Mouse (Mus musculus) lung, postnatal 0 days (tissue): ENCODE results near the gene Gm20517. TPM values are rescaled to one million over a fixed set of nuclear protein-coding genes. Genes with fewer than 3 reads are reported as not detected.

ENCODE experiments used
- ATAC-seq: fragments of 200-750 bp; cut with Nextera tagmentation; 2 replicates; pipeline ENCODE4 v1.8.0; 2017; ENCODE audit warnings: moderate library complexity
- DNase-seq: peaks from one replicate; pipeline ENCODE4 v3.0.0-alpha.2; 2016; ENCODE audit warnings: low spot score
- H3K27ac ChIP-seq: fragments of 300-500 bp; sonication (generic); 2 replicates; pipeline ENCODE4 v1.5.1; 2014; ENCODE audit warnings: antibody characterized with exemption, mild to moderate bottlenecking, low read length, mixed read lengths
- H3K27me3 ChIP-seq: fragments of 300-500 bp; sonication (generic); replicated peaks from 2 replicates; pipeline ENCODE4 v1.6.1; 2014; ENCODE audit warnings: low read length, mixed read lengths; ENCODE audit not compliant: insufficient read depth
- H3K36me3 ChIP-seq: fragments of 300-500 bp; sonication (generic); 2 replicates; pipeline ENCODE4 v1.6.1; 2014; ENCODE audit warnings: low read length, mixed read lengths; ENCODE audit not compliant: insufficient read depth
- H3K4me1 ChIP-seq: fragments of 300-500 bp; sonication (generic); 2 replicates; pipeline ENCODE4 v1.6.1; 2014; ENCODE audit warnings: antibody characterized with exemption, low read depth, low read length, mixed read lengths; ENCODE audit not compliant: insufficient read depth
- H3K4me2 ChIP-seq: fragments of 300-500 bp; sonication (generic); replicated peaks from 2 replicates; pipeline ENCODE4 v1.6.1; 2014; ENCODE audit warnings: low read depth, mild to moderate bottlenecking, low read length, moderate library complexity, mixed read lengths
- H3K4me3 ChIP-seq: fragments of 300-500 bp; sonication (generic); 2 replicates; pipeline ENCODE4 v1.5.1; 2014; ENCODE audit warnings: low read depth, low read length
- H3K9ac ChIP-seq: fragments of 300-500 bp; sonication (generic); replicated peaks from 2 replicates; pipeline ENCODE4 v1.6.1; 2014; ENCODE audit warnings: low read depth, mild to moderate bottlenecking
- H3K9me3 ChIP-seq: fragments of 300-500 bp; sonication (generic); 2 replicates; pipeline ENCODE4 v1.6.1; 2016; ENCODE audit warnings: low read length, mixed read lengths
- CTCF ChIP-seq: IDR thresholded peaks from 2 replicates; pipeline ENCODE4 v1.5.1; 2016; ENCODE audit warnings: antibody characterized with exemption, mild to moderate bottlenecking
- EP300 ChIP-seq: IDR thresholded peaks from 2 replicates; pipeline ENCODE4 v1.6.1; 2016; ENCODE audit warnings: antibody characterized with exemption, mild to moderate bottlenecking, control low read depth
- WGBS: fragments of 180-500 bp; shearing (Covaris S2); extraction: QIAGEN DNeasy Blood & Tissue Kit; methylation state at CpG from one replicate; pipeline ENCODE4 v1.1.7; 2014; 5-methylcytosine and 5-hydroxymethylcytosine counted together
- polyA plus RNA-seq: library from polyadenylated mRNA; unstranded; fragments of >200 nt; fragmentation: Nextera tagmentation; extraction: Ambion mirVana; gene quantifications from 2 replicates; pipeline ENCODE4 v1.2.1, GENCODE M21; 2015

Gene Gm20517
- polyA plus RNA-seq, 1 experiment from 2014 or later = 1.4 TPM

- 0 out of 2 replicates have a peak, but pooled peaks cover 7% of the 10 kb centered on the region for H3K36me3 ChIP-seq
- H3K4me3 ChIP-seq = no peak overlapping the region
- no peak overlapping the region for H3K27ac ChIP-seq
- no peak for ATAC-seq
- H3K9ac ChIP-seq = no peak overlapping the region
- no peak for DNase-seq
- H3K27me3 ChIP-seq = no peaks in the 10 kb centered on the region
- WGBS = 82% methylated on average over 4 of the region's 4 CpGs
- H3K9me3 ChIP-seq = no peaks in the 10 kb centered on the region
- H3K4me1 ChIP-seq = no peaks in the 10 kb centered on the region
- H3K4me2 ChIP-seq = no peak overlapping the region
- TF ChIP-seq CTCF (no peak), EP300 (no peak)
These were observed 30.4 kb upstream of the Gm20517 start for GRCm38 (mm10) chr17:47580962-47581361.

DNA sequence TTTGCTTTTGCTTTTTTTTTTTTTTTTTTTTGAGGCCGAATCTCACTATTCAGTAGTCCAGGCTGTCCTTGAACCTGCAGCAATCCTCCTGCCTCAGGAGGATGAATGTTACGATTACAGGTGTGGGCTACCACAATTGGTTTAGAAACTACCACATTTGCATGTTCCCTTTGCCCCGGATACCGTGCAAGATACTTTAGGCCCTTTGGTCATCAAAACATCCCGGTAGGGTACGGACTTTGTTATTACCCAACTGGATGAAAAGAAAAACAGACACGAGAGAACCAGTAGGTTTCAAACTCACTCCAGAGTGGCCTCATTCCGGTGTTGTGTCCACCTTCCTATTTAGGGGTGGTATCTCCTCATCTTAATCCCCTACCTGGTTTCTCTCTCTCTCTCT lies 22.9 kb upstream of the Gm20517 start:
- Histone ChIP-seq H3K9ac (no peak overlapping the region), H3K27ac (no peak overlapping the region), H3K9me3 (no peaks in the 10 kb centered on the region), H3K36me3 (no peaks in the 10 kb centered on the region), H3K4me2 (no peak overlapping the region), H3K4me1 (no peaks in the 10 kb centered on the region), H3K27me3 (no peaks in the 10 kb centered on the region), H3K4me3 (no peak overlapping the region)
- TF ChIP-seq EP300 = no peak
- no peak for TF ChIP-seq CTCF
- 87% methylated on average over 8 of the region's 8 CpGs for WGBS
- no peak for ATAC-seq
- no peak for DNase-seq

GRCm38 (mm10) chr17:47591073-47591472 lies 20.3 kb upstream of the Gm20517 start:
- Histone ChIP-seq H3K4me2 (no peak overlapping the region), H3K27ac (no peak overlapping the region), H3K9ac (no peak overlapping the region)

DNA sequence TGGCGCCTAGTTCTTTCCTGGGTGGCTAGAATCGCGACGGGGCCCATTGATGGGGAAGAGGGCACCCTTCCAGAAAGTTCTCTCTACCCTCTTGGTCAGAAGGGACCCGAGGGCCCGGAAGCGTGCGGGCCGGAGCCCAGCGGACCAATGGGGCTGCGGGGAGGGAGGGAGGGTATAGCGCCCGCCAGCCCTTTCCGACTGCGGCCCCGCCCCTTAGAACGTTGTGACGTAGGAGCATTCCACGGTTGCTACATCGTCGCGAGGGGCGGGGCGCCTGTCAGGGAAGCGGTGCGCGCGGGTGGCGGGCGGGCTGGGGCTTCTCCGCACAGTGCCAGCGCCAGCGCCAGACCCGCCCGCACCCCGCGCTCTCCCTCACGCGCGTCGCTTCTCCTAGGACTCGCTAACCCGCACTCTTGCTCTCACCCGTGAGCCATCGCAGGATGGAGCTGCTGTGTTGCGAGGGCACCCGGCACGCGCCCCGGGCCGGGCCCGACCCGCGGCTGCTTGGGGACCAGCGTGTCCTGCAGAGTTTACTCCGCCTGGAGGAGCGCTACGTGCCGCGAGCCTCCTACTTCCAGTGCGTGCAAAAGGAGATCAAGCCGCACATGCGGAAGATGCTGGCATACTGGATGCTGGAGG lies 18.1 kb upstream of the Gm20517 start:
- WGBS = 2% methylated on average over 56 of the region's 63 CpGs
- H3K4me1 ChIP-seq = peaks cover 26% of the 10 kb centered on the region
- ATAC-seq = peak; percentile 89
- peak overlapping the region; percentile 72 for H3K9ac ChIP-seq
- H3K27me3 ChIP-seq = no peaks in the 10 kb centered on the region
- peak overlapping the region; percentile 91 for H3K4me2 ChIP-seq
- peak overlapping the region; percentile 94 for H3K27ac ChIP-seq
- H3K4me3 ChIP-seq = peak overlapping the region; percentile 76
- DNase-seq = peak; percentile 98
- TF ChIP-seq EP300 = peak; percentile 11; the same call in 1 of the 2 replicates
- peak; percentile 29 for TF ChIP-seq CTCF
- no peaks in the 10 kb centered on the region for H3K9me3 ChIP-seq
- no peaks in the 10 kb centered on the region for H3K36me3 ChIP-seq

More at GRCm38 (mm10) chr17:47591073-47591472, 20.3 kb upstream of the Gm20517 start:
- WGBS = 57% methylated on average over 3 of the region's 3 CpGs
- H3K27me3 ChIP-seq = no peaks in the 10 kb centered on the region
- H3K9me3 ChIP-seq = no peaks in the 10 kb centered on the region
- no peak for TF ChIP-seq CTCF
- TF ChIP-seq EP300 = no peak
- ATAC-seq (no peak), DNase-seq (no peak)
- peaks cover 9% of the 10 kb centered on the region for H3K4me1 ChIP-seq
- no peaks in the 10 kb centered on the region for H3K36me3 ChIP-seq
- no peak overlapping the region for H3K4me3 ChIP-seq

- peak overlapping the region; percentile 94 for H3K27ac ChIP-seq
- peak overlapping the region; percentile 91 for H3K4me2 ChIP-seq
- H3K4me1 ChIP-seq = peaks cover 26% of the 10 kb centered on the region
- WGBS = under 1% methylated on average over 13 of the region's 13 CpGs
- no peaks in the 10 kb centered on the region for H3K36me3 ChIP-seq
- no peak for ATAC-seq
- no peak for DNase-seq
- peak overlapping the region; percentile 72 for H3K9ac ChIP-seq
- no peaks in the 10 kb centered on the region for H3K9me3 ChIP-seq
- no peak for TF ChIP-seq EP300
- no peak for TF ChIP-seq CTCF
- H3K4me3 ChIP-seq = peak overlapping the region; percentile 76
- no peaks in the 10 kb centered on the region for H3K27me3 ChIP-seq
These were observed 17.6 kb upstream of the Gm20517 start for GRCm38 (mm10) chr17:47593854-47594182.

- H3K4me2 ChIP-seq = peak overlapping the region; percentile 91
- DNase-seq = peak; percentile 57
- ATAC-seq = no peak
- peak overlapping the region; percentile 76 for H3K4me3 ChIP-seq
- peak overlapping the region; percentile 72 for H3K9ac ChIP-seq
- TF ChIP-seq CTCF (no peak), EP300 (no peak)
- WGBS = under 1% methylated on average over 40 of the region's 43 CpGs
- H3K27me3 ChIP-seq = no peaks in the 10 kb centered on the region
- H3K27ac ChIP-seq = peak overlapping the region; percentile 94
- H3K9me3 ChIP-seq = no peaks in the 10 kb centered on the region
- peaks cover 26% of the 10 kb centered on the region for H3K4me1 ChIP-seq
- no peaks in the 10 kb centered on the region for H3K36me3 ChIP-seq
These were observed 17.0 kb upstream of the Gm20517 start for GRCm38 (mm10) chr17:47594183-47594968.
